Mouse (Mus musculus): ENCODE results near the gene Tgfbr3. TPM values are rescaled to one million over a fixed set of nuclear protein-coding genes. Genes with fewer than 3 reads are reported as not detected.

Tgfbr3 gene
- total RNA-seq, 2 experiments from 2014 or later: 91.0 to 172 TPM

GRCm38 (mm10) chr5:107177248-107177647, 112.2 kb downstream of the Tgfbr3 start:
- DNase-seq (ENCODE audit: low spot score in 2 of 2): no peak

GRCm38 (mm10) chr5:107176796-107177195, 112.6 kb downstream of the Tgfbr3 start:
- no peak for DNase-seq (ENCODE audit: low spot score in 2 of 2)

- DNase-seq (ENCODE audit: low spot score in 2 of 2): no peak
Observed at GRCm38 (mm10) chr5:107176196-107176595, 113.2 kb downstream of the Tgfbr3 start.

GRCm38 (mm10) chr5:107174188-107174587, 115.2 kb downstream of the Tgfbr3 start:
- no peak for DNase-seq (ENCODE audit: low spot score in 2 of 2)

- no peak for DNase-seq (ENCODE audit: low spot score in 2 of 2)
Observed at GRCm38 (mm10) chr5:107173483-107173882, 115.9 kb downstream of the Tgfbr3 start.

- DNase-seq (ENCODE audit: low spot score in 2 of 2): no peak
Observed at GRCm38 (mm10) chr5:107171861-107172260, 117.6 kb downstream of the Tgfbr3 start.

- DNase-seq (ENCODE audit: low spot score in 2 of 2): no peak
Observed at GRCm38 (mm10) chr5:107169796-107170195, 119.6 kb downstream of the Tgfbr3 start.

- peak; percentile 61 to 63 for DNase-seq (ENCODE audit: low spot score in 2 of 2)
Observed at GRCm38 (mm10) chr5:107167872-107168300, 121.5 kb downstream of the Tgfbr3 start.

- DNase-seq (ENCODE audit: low spot score in 2 of 2): no peak
Observed at GRCm38 (mm10) chr5:107167373-107167772, 122.1 kb downstream of the Tgfbr3 start.

GRCm38 (mm10) chr5:107166659-107167370, 122.6 kb downstream of the Tgfbr3 start:
- DNase-seq (ENCODE audit: low spot score in 2 of 2): no peak

- no peak for DNase-seq (ENCODE audit: low spot score in 2 of 2)
Observed at GRCm38 (mm10) chr5:107165734-107166133, 123.7 kb downstream of the Tgfbr3 start.

- DNase-seq (ENCODE audit: low spot score in 2 of 2): no peak
Observed at GRCm38 (mm10) chr5:107165271-107165670, 124.2 kb downstream of the Tgfbr3 start.

- no peak for DNase-seq (ENCODE audit: low spot score in 2 of 2)
Observed at GRCm38 (mm10) chr5:107164856-107165255, 124.6 kb downstream of the Tgfbr3 start.

- no peak for DNase-seq (ENCODE audit: low spot score in 2 of 2)
Observed at GRCm38 (mm10) chr5:107164146-107164545, 125.3 kb downstream of the Tgfbr3 start.

- DNase-seq (ENCODE audit: low spot score in 2 of 2): no peak
Observed at GRCm38 (mm10) chr5:107163336-107163735, 126.1 kb downstream of the Tgfbr3 start.

GRCm38 (mm10) chr5:107162812-107163211, 126.6 kb downstream of the Tgfbr3 start:
- no peak for DNase-seq (ENCODE audit: low spot score in 2 of 2)

GRCm38 (mm10) chr5:107162319-107162718, 127.1 kb downstream of the Tgfbr3 start:
- DNase-seq (ENCODE audit: low spot score in 2 of 2): no peak

- DNase-seq (ENCODE audit: low spot score in 2 of 2): no peak
Observed at GRCm38 (mm10) chr5:107159914-107160890, 129.2 kb downstream of the Tgfbr3 start.

- DNase-seq (ENCODE audit: low spot score in 2 of 2): no peak
Observed at GRCm38 (mm10) chr5:107158531-107159178, 130.8 kb downstream of the Tgfbr3 start.

GRCm38 (mm10) chr5:107157384-107157783, 132.0 kb downstream of the Tgfbr3 start:
- DNase-seq (ENCODE audit: low spot score in 2 of 2): no peak

GRCm38 (mm10) chr5:107156096-107156495, 133.3 kb downstream of the Tgfbr3 start:
- DNase-seq (ENCODE audit: low spot score in 2 of 2): no peak

Measured in adrenal gland, adult 18-20 months (tissue).